Mouse (Mus musculus) midbrain, embryonic 11.5 days (tissue): ENCODE data around the gene Wdfy2. TPM values are rescaled to one million over a fixed set of nuclear protein-coding genes. Genes with fewer than 3 reads are reported as not detected.

Source experiments
- ATAC-seq: fragments of 200-750 bp; cut with Nextera tagmentation; 2 replicates; pipeline ENCODE4 v1.8.0; 2017; ENCODE audit warnings: moderate TSS enrichment, moderate library complexity; ENCODE audit not compliant: low FRiP score
- DNase-seq: peaks from one replicate; pipeline ENCODE4 v3.0.0; 2015; ENCODE audit warnings: low spot score; ENCODE audit errors: missing footprints
- H3K27ac ChIP-seq: fragments of 300-500 bp; sonication (generic); 2 replicates; pipeline ENCODE4 v1.5.1; 2014; ENCODE audit warnings: low read depth, low read length
- H3K27me3 ChIP-seq: fragments of 300-500 bp; sonication (generic); 2 replicates; pipeline ENCODE4 v1.6.1; 2014; ENCODE audit warnings: mild to moderate bottlenecking, low read length, moderate library complexity, mixed read lengths; ENCODE audit not compliant: control insufficient read depth, insufficient read depth
- H3K36me3 ChIP-seq: fragments of 300-500 bp; sonication (generic); 2 replicates; pipeline ENCODE4 v1.6.1; 2014; ENCODE audit warnings: mild to moderate bottlenecking, low read length, moderate library complexity, mixed read lengths; ENCODE audit not compliant: control insufficient read depth, insufficient read depth
- H3K4me1 ChIP-seq: fragments of 300-500 bp; sonication (generic); 2 replicates; pipeline ENCODE4 v1.6.1; 2014; ENCODE audit warnings: low read length; ENCODE audit not compliant: control insufficient read depth, insufficient read depth
- H3K4me2 ChIP-seq: fragments of 300-500 bp; sonication (generic); 2 replicates; pipeline ENCODE4 v1.6.1; 2014; ENCODE audit warnings: mild to moderate bottlenecking, moderate library complexity
- H3K4me3 ChIP-seq: fragments of 300-500 bp; sonication (generic); 2 replicates; pipeline ENCODE4 v1.5.1; 2014; ENCODE audit warnings: low read depth, low read length
- H3K9ac ChIP-seq: fragments of 300-500 bp; sonication (generic); 2 replicates; pipeline ENCODE4 v1.6.1; 2014; ENCODE audit warnings: low read length
- H3K9me3 ChIP-seq: fragments of 300-500 bp; sonication (generic); 2 replicates; pipeline ENCODE4 v1.6.1; 2016; ENCODE audit warnings: low read length; ENCODE audit not compliant: control insufficient read depth
- WGBS: fragments of 180-500 bp; shearing (Covaris S2); extraction: QIAGEN DNeasy Blood & Tissue Kit; methylation state at CpG from one replicate; pipeline ENCODE4 v1.1.7; 2014; 5-methylcytosine and 5-hydroxymethylcytosine counted together
- polyA plus RNA-seq: library from polyadenylated mRNA; unstranded; fragments of >200 nt; fragmentation: Nextera tagmentation; extraction: Ambion mirVana; gene quantifications from 2 replicates; pipeline ENCODE4 v1.2.1, GENCODE M21; 2014

Gene Wdfy2
- polyA plus RNA-seq, 1 experiment from 2014 or later, result 15.9 TPM

- Histone ChIP-seq H3K9ac (no peak overlapping the region), H3K9me3 (no peaks in the 10 kb centered on the region), H3K27me3 (no peaks in the 10 kb centered on the region), H3K36me3 (no peaks in the 10 kb centered on the region), H3K4me2 (no peak overlapping the region), H3K4me3 (no peak overlapping the region), H3K4me1 (no peaks in the 10 kb centered on the region), H3K27ac (no peak overlapping the region)
- DNase-seq (no peak), ATAC-seq (no peak)
These were observed 85.2 kb downstream of the Wdfy2 start for GRCm38 (mm10) chr14:62922637-62923036.

- Histone ChIP-seq H3K4me1 (no peaks in the 10 kb centered on the region), H3K27me3 (no peaks in the 10 kb centered on the region), H3K9ac (no peak overlapping the region), H3K36me3 (0 out of 2 replicates have a peak, but pooled peaks cover 3% of the 10 kb centered on the region), H3K27ac (no peak overlapping the region), H3K9me3 (no peaks in the 10 kb centered on the region), H3K4me2 (no peak overlapping the region), H3K4me3 (no peak overlapping the region)
- WGBS, result 88% methylated on average over 4 of the region's 4 CpGs
- DNase-seq, result no peak
- no peak for ATAC-seq
These were observed 87.3 kb downstream of the Wdfy2 start for GRCm38 (mm10) chr14:62924800-62925199.

GRCm38 (mm10) chr14:62928101-62928541 is 90.6 kb downstream of the Wdfy2 start:
- H3K4me1 ChIP-seq, result no peaks in the 10 kb centered on the region
- 0 out of 2 replicates have a peak, but pooled peaks cover 3% of the 10 kb centered on the region for H3K36me3 ChIP-seq
- no peaks in the 10 kb centered on the region for H3K9me3 ChIP-seq
- H3K27ac ChIP-seq, result no peak overlapping the region
- no peak overlapping the region for H3K9ac ChIP-seq
- no peaks in the 10 kb centered on the region for H3K27me3 ChIP-seq
- WGBS, result 81% methylated on average over 5 of the region's 5 CpGs
- DNase-seq (no peak), ATAC-seq (no peak)
- no peak overlapping the region for H3K4me2 ChIP-seq
- no peak overlapping the region for H3K4me3 ChIP-seq

- no peak overlapping the region for H3K27ac ChIP-seq
- no peaks in the 10 kb centered on the region for H3K27me3 ChIP-seq
- peaks cover 3% of the 10 kb centered on the region; the same call in 1 of the 2 replicates for H3K36me3 ChIP-seq
- WGBS, result 87% methylated on average over 9 of the region's 9 CpGs
- DNase-seq (peak; percentile 57), ATAC-seq (no peak)
- H3K4me1 ChIP-seq, result no peaks in the 10 kb centered on the region
- no peak overlapping the region for H3K9ac ChIP-seq
- no peak overlapping the region for H3K4me3 ChIP-seq
- H3K9me3 ChIP-seq, result no peaks in the 10 kb centered on the region; the same call in 1 of the 2 replicates
- H3K4me2 ChIP-seq, result no peak overlapping the region
These were observed 97.9 kb downstream of the Wdfy2 start for GRCm38 (mm10) chr14:62935361-62935760.

- Histone ChIP-seq H3K9ac (no peak overlapping the region), H3K27me3 (no peaks in the 10 kb centered on the region), H3K27ac (no peak overlapping the region), H3K4me3 (no peak overlapping the region), H3K36me3 (peaks cover 3% of the 10 kb centered on the region; the same call in 1 of the 2 replicates), H3K4me1 (no peaks in the 10 kb centered on the region), H3K9me3 (no peaks in the 10 kb centered on the region; the same call in 1 of the 2 replicates), H3K4me2 (no peak overlapping the region)
- 92% methylated on average over 6 of the region's 6 CpGs for WGBS
- DNase-seq (no peak), ATAC-seq (no peak)
These were observed 99.3 kb downstream of the Wdfy2 start for GRCm38 (mm10) chr14:62936631-62937380.

- DNase-seq, result no peak
- H3K36me3 ChIP-seq, result peaks cover 3% of the 10 kb centered on the region; the same call in 1 of the 2 replicates
These were observed 100.2 kb downstream of the Wdfy2 start for GRCm38 (mm10) chr14:62937675-62938074.

GRCm38 (mm10) chr14:62939435-62939834 is 102.0 kb downstream of the Wdfy2 start:
- H3K36me3 ChIP-seq, result peaks cover 3% of the 10 kb centered on the region; the same call in 1 of the 2 replicates
- H3K9ac ChIP-seq, result no peak overlapping the region
- no peaks in the 10 kb centered on the region for H3K4me1 ChIP-seq
- ATAC-seq (no peak), DNase-seq (peak; percentile 60)
- no peak overlapping the region for H3K27ac ChIP-seq
- H3K27me3 ChIP-seq, result no peaks in the 10 kb centered on the region
- H3K9me3 ChIP-seq, result no peaks in the 10 kb centered on the region; the same call in 1 of the 2 replicates
- H3K4me3 ChIP-seq, result no peak overlapping the region
- no peak overlapping the region for H3K4me2 ChIP-seq
- 96% methylated on average over 3 of the region's 3 CpGs for WGBS

More at GRCm38 (mm10) chr14:62937675-62938074, 100.2 kb downstream of the Wdfy2 start:
- no peaks in the 10 kb centered on the region for H3K4me1 ChIP-seq
- no peaks in the 10 kb centered on the region; the same call in 1 of the 2 replicates for H3K9me3 ChIP-seq
- no peak for ATAC-seq
- WGBS, result 70% methylated on average over 5 of the region's 5 CpGs
- no peak overlapping the region for H3K4me2 ChIP-seq
- H3K4me3 ChIP-seq, result no peak overlapping the region
- no peaks in the 10 kb centered on the region for H3K27me3 ChIP-seq
- H3K27ac ChIP-seq, result no peak overlapping the region
- no peak overlapping the region for H3K9ac ChIP-seq

GRCm38 (mm10) chr14:62940383-62941074 is 103.1 kb downstream of the Wdfy2 start:
- Histone ChIP-seq H3K36me3 (peaks cover 3% of the 10 kb centered on the region; the same call in 1 of the 2 replicates), H3K4me3 (no peak overlapping the region), H3K4me1 (no peaks in the 10 kb centered on the region), H3K9ac (no peak overlapping the region), H3K9me3 (no peaks in the 10 kb centered on the region; the same call in 1 of the 2 replicates), H3K27me3 (no peaks in the 10 kb centered on the region), H3K4me2 (no peak overlapping the region), H3K27ac (no peak overlapping the region)
- ATAC-seq (no peak), DNase-seq (no peak)
- 92% methylated on average over 14 of the region's 14 CpGs for WGBS

GRCm38 (mm10) chr14:62946794-62947193 is 109.3 kb downstream of the Wdfy2 start:
- H3K9ac ChIP-seq, result no peak overlapping the region
- WGBS, result 86% methylated on average over 3 of the region's 3 CpGs
- peaks cover 8% of the 10 kb centered on the region for H3K4me1 ChIP-seq
- H3K9me3 ChIP-seq, result no peaks in the 10 kb centered on the region
- ATAC-seq (no peak), DNase-seq (peak; percentile 51)
- H3K4me3 ChIP-seq, result no peak overlapping the region
- H3K27ac ChIP-seq, result no peak overlapping the region
- H3K4me2 ChIP-seq, result no peak overlapping the region
- H3K36me3 ChIP-seq, result no peaks in the 10 kb centered on the region; the same call in 1 of the 2 replicates
- no peaks in the 10 kb centered on the region for H3K27me3 ChIP-seq
